Mouse (Mus musculus) midbrain, postnatal 0 days (tissue): ENCODE data around the gene Fermt1. TPM values are rescaled to one million over a fixed set of nuclear protein-coding genes. Genes with fewer than 3 reads are reported as not detected.

Experiments used
- ATAC-seq: fragments of 200-750 bp; cut with Nextera tagmentation; 2 replicates; pipeline ENCODE4 v1.8.0; 2017; ENCODE audit warnings: moderate number of reproducible peaks, mild to moderate bottlenecking, moderate TSS enrichment, moderate library complexity; ENCODE audit not compliant: low FRiP score
- DNase-seq: peaks from one replicate; pipeline ENCODE4 v3.0.0-alpha.2; 2015; ENCODE audit warnings: low spot score
- H3K27ac ChIP-seq: fragments of 300-500 bp; sonication (generic); 2 replicates; pipeline ENCODE4 v1.5.1; 2014; ENCODE audit warnings: low read depth, mild to moderate bottlenecking, low read length, mixed read lengths
- H3K27me3 ChIP-seq: fragments of 300-500 bp; sonication (generic); 2 replicates; pipeline ENCODE4 v1.6.1; 2014; ENCODE audit warnings: low read length, control low read depth, mixed read lengths; ENCODE audit not compliant: insufficient read depth
- H3K36me3 ChIP-seq: fragments of 300-500 bp; sonication (generic); 2 replicates; pipeline ENCODE4 v1.6.1; 2014; ENCODE audit warnings: low read length, control low read depth, mixed read lengths; ENCODE audit not compliant: insufficient read depth
- H3K4me1 ChIP-seq: fragments of 300-500 bp; sonication (generic); 2 replicates; pipeline ENCODE4 v1.6.1; 2014; ENCODE audit warnings: mild to moderate bottlenecking, control low read depth, antibody characterized with exemption, low read length, mixed read lengths; ENCODE audit not compliant: insufficient read depth
- H3K4me2 ChIP-seq: fragments of 300-500 bp; sonication (generic); 2 replicates; pipeline ENCODE4 v1.6.1; 2014; ENCODE audit warnings: low read depth, mild to moderate bottlenecking, low read length, mixed read lengths; ENCODE audit not compliant: poor library complexity, severe bottlenecking
- H3K4me3 ChIP-seq: fragments of 300-500 bp; sonication (generic); 2 replicates; pipeline ENCODE4 v1.5.1; 2014; ENCODE audit warnings: low read depth, mild to moderate bottlenecking, low read length, moderate library complexity
- H3K9ac ChIP-seq: fragments of 300-500 bp; sonication (generic); replicated peaks from 2 replicates; pipeline ENCODE4 v1.6.1; 2014; ENCODE audit warnings: mild to moderate bottlenecking, low read length, moderate library complexity, mixed read lengths; ENCODE audit not compliant: poor library complexity, severe bottlenecking
- H3K9me3 ChIP-seq: fragments of 300-500 bp; sonication (generic); 2 replicates; pipeline ENCODE4 v1.6.1; 2016; ENCODE audit warnings: low read length, control low read depth
- CTCF ChIP-seq: IDR thresholded peaks from 2 replicates; pipeline ENCODE4 v1.5.1; 2016; ENCODE audit warnings: antibody characterized with exemption, mild to moderate bottlenecking
- WGBS: fragments of 180-500 bp; shearing (Covaris S2); extraction: QIAGEN DNeasy Blood & Tissue Kit; methylation state at CpG from one replicate; pipeline ENCODE4 v1.1.7; 2014; 5-methylcytosine and 5-hydroxymethylcytosine counted together
- polyA plus RNA-seq: library from polyadenylated mRNA; unstranded; fragments of >200 nt; fragmentation: Nextera tagmentation; extraction: Ambion mirVana; gene quantifications from 2 replicates; pipeline ENCODE4 v1.2.1, GENCODE M21; 2015
- total RNA-seq: library from RNA; depleted of rRNA; stranded (reverse); fragments of >200 nt; gene quantifications from 2 replicates; pipeline ENCODE4 v1.2.3, GENCODE M21; 2014

The Fermt1 gene
- total and polyA plus RNA-seq, 2 experiments from 2014 or later, result 0.22 TPM; not detected in 1

DNA sequence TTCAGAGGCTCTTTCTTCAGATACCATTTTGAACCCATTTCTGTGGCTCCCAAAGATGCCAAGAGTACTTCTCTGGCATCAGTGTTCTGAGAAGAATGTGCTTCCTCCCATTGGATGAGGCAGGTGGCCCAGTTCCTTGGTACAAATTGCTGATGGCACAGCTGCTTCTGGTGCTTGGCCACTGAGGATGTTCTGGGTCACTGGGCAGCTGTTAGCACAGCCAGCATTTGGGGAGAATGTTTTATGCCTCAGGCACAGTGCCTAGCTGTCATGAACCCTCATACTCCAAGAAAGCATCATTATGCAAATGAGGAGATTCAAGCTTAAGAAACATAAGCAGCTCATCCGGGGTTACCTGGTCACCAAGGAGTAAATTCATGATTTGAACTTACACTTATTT lies 12.1 kb upstream of the Fermt1 start:
- H3K27ac ChIP-seq, result no peak overlapping the region
- TF ChIP-seq CTCF, result no peak
- H3K4me3 ChIP-seq, result no peak overlapping the region
- DNase-seq (no peak), ATAC-seq (no peak)
- no peak overlapping the region for H3K4me2 ChIP-seq
- H3K9ac ChIP-seq, result no peak overlapping the region
- 61% methylated on average over 1 of the region's 1 CpGs for WGBS
- H3K36me3 ChIP-seq, result no peaks in the 10 kb centered on the region
- H3K4me1 ChIP-seq, result no peaks in the 10 kb centered on the region
- no peaks in the 10 kb centered on the region for H3K27me3 ChIP-seq
- no peaks in the 10 kb centered on the region for H3K9me3 ChIP-seq

DNA sequence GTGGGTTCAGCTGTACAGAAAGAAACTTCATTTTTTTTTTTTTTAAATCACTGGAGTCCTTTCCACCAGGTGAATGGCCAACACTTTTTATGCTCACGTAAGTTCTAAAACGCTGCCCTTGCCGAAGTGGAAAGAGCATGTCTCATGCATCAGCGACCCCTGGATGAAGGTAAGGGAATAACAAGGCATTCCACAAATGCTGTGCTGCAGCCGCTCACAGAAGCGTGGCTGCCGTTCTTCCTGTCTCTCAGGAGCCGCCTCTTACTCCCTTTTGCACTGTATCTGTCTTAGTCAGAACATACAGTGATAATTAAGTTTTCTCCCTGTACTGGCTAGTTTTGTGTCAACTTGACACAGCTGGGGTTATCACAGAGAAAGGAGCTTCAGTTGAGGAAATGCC lies 6.5 kb upstream of the Fermt1 start:
- 1% methylated on average over 8 of the region's 8 CpGs for WGBS
- Histone ChIP-seq H3K4me3 (no peak overlapping the region), H3K9ac (no peak overlapping the region), H3K27me3 (peaks cover 2% of the 10 kb centered on the region; the same call in 1 of the 2 replicates), H3K9me3 (no peaks in the 10 kb centered on the region), H3K4me1 (no peaks in the 10 kb centered on the region), H3K36me3 (no peaks in the 10 kb centered on the region), H3K27ac (no peak overlapping the region), H3K4me2 (no peak overlapping the region)
- ATAC-seq (no peak), DNase-seq (peak; percentile 73)
- TF ChIP-seq CTCF, result peak; percentile 80

DNA sequence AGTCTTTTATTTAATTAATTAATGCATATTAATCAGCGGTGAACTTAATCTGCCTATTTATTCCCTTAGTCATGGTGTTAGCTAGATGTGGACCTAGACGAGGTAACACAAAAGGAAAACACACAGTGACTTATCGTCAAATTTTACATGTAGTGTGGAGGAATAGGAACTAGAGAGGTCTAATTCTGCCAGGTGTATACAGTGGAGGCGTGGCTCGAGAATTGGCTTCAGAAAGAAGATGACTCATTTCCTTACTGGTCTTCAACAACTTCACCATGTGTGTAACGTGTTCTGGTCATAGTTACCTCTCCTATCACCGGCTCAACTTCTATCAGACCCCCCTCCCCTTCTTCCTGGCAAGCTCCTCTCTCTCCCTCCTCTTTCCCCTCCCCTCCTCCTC lies 2.5 kb upstream of the Fermt1 start:
- H3K4me1 ChIP-seq, result no peaks in the 10 kb centered on the region; the same call in 1 of the 2 replicates
- H3K9me3 ChIP-seq, result no peaks in the 10 kb centered on the region
- no peak for DNase-seq
- no peak overlapping the region for H3K27ac ChIP-seq
- no peak for ATAC-seq
- peaks cover 35% of the 10 kb centered on the region for H3K27me3 ChIP-seq
- no peak overlapping the region for H3K4me2 ChIP-seq
- H3K4me3 ChIP-seq, result no peak overlapping the region
- no peak overlapping the region for H3K9ac ChIP-seq
- no peak for TF ChIP-seq CTCF
- 76% methylated on average over 7 of the region's 7 CpGs for WGBS
- no peaks in the 10 kb centered on the region for H3K36me3 ChIP-seq

DNA sequence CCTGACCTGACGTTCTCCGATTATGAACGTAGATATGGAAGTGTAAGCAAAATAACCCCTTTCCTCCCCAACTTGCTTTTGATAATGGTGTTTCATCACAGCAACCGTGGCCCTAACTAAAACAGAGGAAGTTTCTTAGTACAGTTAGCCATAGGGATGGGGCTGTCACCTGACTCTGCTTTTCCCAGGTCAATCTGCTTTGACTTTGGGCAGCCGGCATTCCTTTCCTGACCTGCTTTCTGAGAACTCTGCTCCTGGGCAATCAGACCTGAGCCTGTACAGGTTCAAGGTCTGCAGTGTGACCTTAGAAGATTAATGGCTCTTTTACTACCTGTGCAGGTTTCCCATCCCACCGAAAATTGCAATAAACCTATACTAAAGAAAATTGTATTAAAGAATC lies 1.3 kb upstream of the Fermt1 start:
- WGBS, result 81% methylated on average over 6 of the region's 6 CpGs
- no peak for ATAC-seq
- Histone ChIP-seq H3K27ac (no peak overlapping the region), H3K27me3 (peaks cover 35% of the 10 kb centered on the region), H3K4me2 (no peak overlapping the region), H3K9ac (no peak overlapping the region), H3K36me3 (no peaks in the 10 kb centered on the region), H3K9me3 (no peaks in the 10 kb centered on the region), H3K4me3 (no peak overlapping the region), H3K4me1 (no peaks in the 10 kb centered on the region; the same call in 1 of the 2 replicates)
- no peak for DNase-seq
- TF ChIP-seq CTCF, result no peak

DNA sequence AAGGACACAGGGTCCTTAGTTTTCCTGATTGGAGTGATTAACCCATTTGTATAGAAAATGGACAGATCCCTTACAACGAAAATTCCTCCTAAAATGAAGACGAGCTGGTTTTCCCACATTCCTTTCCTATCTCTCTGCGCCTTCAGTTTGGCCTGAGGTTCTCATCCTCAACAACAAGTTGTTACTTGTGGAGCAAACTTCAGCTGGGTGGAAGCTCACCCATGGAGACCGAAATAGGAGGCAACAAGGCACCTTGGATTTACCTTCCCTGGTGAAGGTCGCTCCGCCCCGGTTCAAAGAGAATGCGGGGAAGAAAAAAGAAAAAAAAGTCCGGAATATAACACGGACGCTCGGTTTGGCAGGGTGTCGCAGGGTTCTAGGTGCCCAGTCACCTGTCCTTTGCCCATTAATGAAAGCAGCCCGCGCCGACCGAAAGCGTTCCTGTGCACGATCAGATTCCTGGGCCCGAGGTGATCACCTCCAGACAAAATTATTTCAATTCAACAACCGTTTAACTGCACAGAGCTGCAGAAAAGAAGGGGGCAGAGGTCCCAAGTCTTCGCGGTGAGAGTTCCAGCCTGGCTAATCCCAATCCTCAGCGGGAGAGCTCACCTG lies 888 bp downstream of the Fermt1 start:
- Histone ChIP-seq H3K9me3 (no peaks in the 10 kb centered on the region), H3K27me3 (peaks cover 35% of the 10 kb centered on the region), H3K9ac (peak overlapping the region; percentile 46; the same call in 1 of the 2 replicates), H3K4me3 (peak overlapping the region; percentile 41), H3K27ac (no peak overlapping the region), H3K36me3 (no peaks in the 10 kb centered on the region), H3K4me2 (peak overlapping the region; percentile 79), H3K4me1 (no peaks in the 10 kb centered on the region; the same call in 1 of the 2 replicates)
- 7% methylated on average over 24 of the region's 24 CpGs for WGBS
- DNase-seq (no peak), ATAC-seq (no peak; the same call in 1 of the 2 replicates)
- no peak for TF ChIP-seq CTCF

DNA sequence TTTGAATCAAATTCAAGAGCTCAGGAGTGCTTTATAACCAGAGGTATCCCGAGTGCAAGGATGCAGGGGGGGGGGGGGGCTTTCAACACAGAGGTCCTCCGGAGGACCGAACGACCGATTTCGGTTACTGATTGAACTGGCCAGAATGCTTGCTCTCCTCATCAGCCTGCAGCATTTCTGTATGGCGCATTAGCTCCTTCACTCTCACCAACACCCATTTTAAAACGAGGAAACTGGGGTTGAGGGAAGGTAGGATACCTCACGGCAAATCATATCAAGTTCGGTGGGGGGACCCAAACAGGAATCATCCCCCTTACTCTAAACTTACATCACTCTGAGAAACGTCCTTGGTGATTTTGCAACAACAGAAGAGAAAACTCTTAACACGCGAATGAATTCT lies 1.7 kb downstream of the Fermt1 start:
- DNase-seq, result no peak
- 50% methylated on average over 13 of the region's 13 CpGs for WGBS
- Histone ChIP-seq H3K27me3 (peaks cover 35% of the 10 kb centered on the region), H3K27ac (no peak overlapping the region), H3K4me3 (no peak overlapping the region), H3K4me1 (no peaks in the 10 kb centered on the region; the same call in 1 of the 2 replicates), H3K9ac (no peak overlapping the region), H3K4me2 (no peak overlapping the region), H3K9me3 (no peaks in the 10 kb centered on the region), H3K36me3 (no peaks in the 10 kb centered on the region)
- no peak for TF ChIP-seq CTCF
- no peak for ATAC-seq
